Mouse (Mus musculus) embryonic facial prominence, embryonic 15.5 days (tissue): Measurements from ENCODE around the gene Ociad1. TPM values are rescaled to one million over a fixed set of nuclear protein-coding genes. Genes with fewer than 3 reads are reported as not detected.

ENCODE experiments used
- ATAC-seq: fragments of 200-750 bp; cut with Nextera tagmentation; 2 replicates; pipeline ENCODE4 v1.8.0; 2017; ENCODE audit warnings: low read depth, moderate TSS enrichment; ENCODE audit not compliant: insufficient number of reproducible peaks, low FRiP score, low TSS enrichment
- H3K27ac ChIP-seq: fragments of 300-500 bp; sonication (generic); replicated peaks from 2 replicates; pipeline ENCODE4 v1.5.1; 2015; ENCODE audit warnings: mild to moderate bottlenecking, inconsistent platforms
- H3K27me3 ChIP-seq: fragments of 300-500 bp; sonication (generic); 2 replicates; pipeline ENCODE4 v1.6.1; 2015; ENCODE audit warnings: inconsistent platforms
- H3K36me3 ChIP-seq: fragments of 300-500 bp; sonication (generic); 2 replicates; pipeline ENCODE4 v1.6.1; 2015; ENCODE audit warnings: mild to moderate bottlenecking, inconsistent platforms
- H3K4me1 ChIP-seq: fragments of 300-500 bp; sonication (generic); 2 replicates; pipeline ENCODE4 v1.6.1; 2015; ENCODE audit warnings: inconsistent platforms
- H3K4me2 ChIP-seq: fragments of 300-500 bp; sonication (generic); replicated peaks from 2 replicates; pipeline ENCODE4 v1.6.1; 2015; ENCODE audit warnings: mild to moderate bottlenecking, inconsistent platforms
- H3K4me3 ChIP-seq: fragments of 300-500 bp; sonication (generic); replicated peaks from 2 replicates; pipeline ENCODE4 v1.5.1; 2015; ENCODE audit warnings: mild to moderate bottlenecking, inconsistent platforms
- H3K9ac ChIP-seq: fragments of 300-500 bp; sonication (generic); 2 replicates; pipeline ENCODE4 v1.6.1; 2015; ENCODE audit warnings: inconsistent platforms
- H3K9me3 ChIP-seq: fragments of 300-500 bp; sonication (generic); replicated peaks from 2 replicates; pipeline ENCODE4 v1.6.1; 2016; ENCODE audit warnings: inconsistent platforms
- WGBS: fragments of 180-500 bp; shearing (Covaris S2); methylation state at CpG from one replicate; pipeline ENCODE4 v1.1.7; 2015; 5-methylcytosine and 5-hydroxymethylcytosine counted together
- polyA plus RNA-seq: library from polyadenylated mRNA; unstranded; fragments of >200 nt; fragmentation: Nextera tagmentation; extraction: Ambion mirVana; gene quantifications from 2 replicates; pipeline ENCODE4 v1.2.1, GENCODE M21; 2015

Gene Ociad1
- polyA plus RNA-seq, 1 experiment from 2014 or later, result 236 TPM

- H3K4me1 ChIP-seq, result peaks cover 14% of the 10 kb centered on the region
- no peaks in the 10 kb centered on the region for H3K36me3 ChIP-seq
- WGBS, result 80% methylated on average over 9 of the region's 9 CpGs
- no peak overlapping the region for H3K4me3 ChIP-seq
- H3K27ac ChIP-seq, result no peak overlapping the region
- no peaks in the 10 kb centered on the region for H3K9me3 ChIP-seq
- H3K4me2 ChIP-seq, result no peak overlapping the region
- no peaks in the 10 kb centered on the region for H3K27me3 ChIP-seq
- ATAC-seq, result no peak
- no peak overlapping the region for H3K9ac ChIP-seq
Measured at GRCm38 (mm10) chr5:73339779-73340722, 47.5 kb downstream of the Ociad1 start.

- Histone ChIP-seq H3K27me3 (no peaks in the 10 kb centered on the region), H3K36me3 (no peaks in the 10 kb centered on the region), H3K4me2 (no peak within 1 kb of the TSS), H3K4me3 (no peak within 1 kb of the TSS), H3K9me3 (no peaks in the 10 kb centered on the region), H3K27ac (no peak within 1 kb of the TSS), H3K9ac (no peak within 1 kb of the TSS), H3K4me1 (peaks cover 14% of the 10 kb centered on the region)
- WGBS, result 77% methylated on average over 8 of the region's 8 CpGs
- ATAC-seq, result no peak
Measured at GRCm38 (mm10) chr5:73340723-73341235, 48.2 kb downstream of the Ociad1 start, which contains the start of gene Ociad2. Gene Ociad2 (minus strand): TSS chr5:73341028.

DNA sequence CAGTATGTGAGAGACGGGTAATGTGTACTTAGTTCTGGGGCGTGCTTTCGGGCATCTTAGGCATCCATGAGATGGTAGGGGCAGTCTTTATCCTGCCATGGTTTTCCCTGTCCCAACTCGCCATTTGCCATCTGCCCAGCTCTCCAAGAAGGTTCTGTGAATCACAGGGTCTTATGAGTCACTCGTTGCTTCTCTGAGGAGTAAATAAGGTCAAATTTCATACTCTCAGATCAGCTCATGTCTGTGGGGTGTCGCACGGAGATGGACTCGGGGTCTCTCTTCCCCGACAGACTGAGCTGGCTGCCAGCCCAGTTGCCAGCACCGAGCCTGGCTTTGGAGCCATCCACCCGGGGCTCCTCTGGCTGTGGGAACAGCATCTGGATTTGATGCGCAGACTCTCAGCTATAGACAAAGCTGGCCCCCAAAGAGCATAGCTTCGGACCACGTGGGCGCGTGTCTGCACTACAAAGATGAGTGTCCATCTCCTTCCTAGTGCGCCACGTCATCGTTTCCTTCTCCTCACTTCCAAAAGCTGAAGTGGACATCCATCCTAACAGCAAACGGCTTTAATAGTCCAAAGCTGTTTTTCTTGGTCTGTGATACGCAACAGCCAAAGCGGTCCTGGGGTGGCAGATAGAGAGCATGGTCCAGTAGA is 50.2 kb downstream of the Ociad1 start:
- WGBS, result 58% methylated on average over 22 of the region's 22 CpGs
- H3K9ac ChIP-seq, result no peak overlapping the region
- no peak overlapping the region for H3K4me2 ChIP-seq
- ATAC-seq, result no peak
- H3K27ac ChIP-seq, result no peak overlapping the region
- H3K4me1 ChIP-seq, result peaks cover 12% of the 10 kb centered on the region
- H3K4me3 ChIP-seq, result no peak overlapping the region
- no peaks in the 10 kb centered on the region for H3K9me3 ChIP-seq
- H3K27me3 ChIP-seq, result no peaks in the 10 kb centered on the region
- no peaks in the 10 kb centered on the region for H3K36me3 ChIP-seq

DNA sequence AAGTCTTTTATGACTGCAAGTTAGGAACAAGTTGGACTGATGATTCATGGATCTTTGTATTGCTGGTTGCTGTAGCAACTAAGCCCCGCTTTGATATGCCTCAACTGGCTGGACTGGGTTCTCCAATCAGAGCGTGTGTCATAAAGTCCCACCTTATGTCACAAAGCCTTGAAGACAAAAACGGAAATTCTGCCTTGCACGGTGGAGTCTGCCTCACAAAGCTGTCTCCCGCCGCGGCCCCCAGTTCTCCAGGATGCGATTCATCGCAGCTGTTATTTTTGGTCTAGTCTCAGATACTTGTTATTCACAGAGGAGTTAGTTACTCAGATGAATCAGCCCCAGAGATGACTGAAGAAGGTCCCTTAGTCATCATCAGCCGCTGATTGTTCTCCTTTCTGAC is 51.7 kb downstream of the Ociad1 start:
- Histone ChIP-seq H3K27me3 (no peaks in the 10 kb centered on the region), H3K9me3 (no peaks in the 10 kb centered on the region), H3K4me3 (no peak overlapping the region), H3K9ac (no peak overlapping the region), H3K36me3 (no peaks in the 10 kb centered on the region), H3K27ac (no peak overlapping the region), H3K4me2 (no peak overlapping the region), H3K4me1 (peaks cover 6% of the 10 kb centered on the region; the same call in 1 of the 2 replicates)
- WGBS, result 61% methylated on average over 10 of the region's 10 CpGs
- ATAC-seq, result no peak

DNA sequence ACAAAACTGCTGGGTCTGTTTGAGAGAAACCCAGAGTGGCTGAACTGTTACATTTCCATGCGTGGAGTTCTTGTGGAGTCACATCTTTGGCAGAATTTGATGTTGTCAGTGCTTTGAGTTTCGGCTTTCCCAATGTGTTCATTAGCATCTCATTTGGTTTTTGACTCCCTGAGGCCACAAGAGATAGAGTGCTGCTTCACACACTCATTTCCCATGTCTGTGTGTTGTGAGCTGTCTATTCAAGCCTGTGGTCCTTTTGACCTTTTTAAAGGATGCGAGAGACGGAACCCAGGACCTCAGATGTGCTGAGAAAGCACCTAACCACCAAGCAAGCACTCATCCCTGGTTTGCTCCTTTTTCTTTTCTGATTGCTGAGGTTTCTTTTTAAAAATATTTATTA is 52.7 kb downstream of the Ociad1 start:
- H3K4me1 ChIP-seq, result peaks cover 6% of the 10 kb centered on the region; the same call in 1 of the 2 replicates
- WGBS, result 85% methylated on average over 4 of the region's 4 CpGs
- no peak overlapping the region for H3K4me2 ChIP-seq
- H3K27ac ChIP-seq, result no peak overlapping the region
- H3K9ac ChIP-seq, result no peak overlapping the region
- H3K27me3 ChIP-seq, result no peaks in the 10 kb centered on the region
- H3K36me3 ChIP-seq, result no peaks in the 10 kb centered on the region
- no peak overlapping the region for H3K4me3 ChIP-seq
- ATAC-seq, result no peak
- no peaks in the 10 kb centered on the region for H3K9me3 ChIP-seq

DNA sequence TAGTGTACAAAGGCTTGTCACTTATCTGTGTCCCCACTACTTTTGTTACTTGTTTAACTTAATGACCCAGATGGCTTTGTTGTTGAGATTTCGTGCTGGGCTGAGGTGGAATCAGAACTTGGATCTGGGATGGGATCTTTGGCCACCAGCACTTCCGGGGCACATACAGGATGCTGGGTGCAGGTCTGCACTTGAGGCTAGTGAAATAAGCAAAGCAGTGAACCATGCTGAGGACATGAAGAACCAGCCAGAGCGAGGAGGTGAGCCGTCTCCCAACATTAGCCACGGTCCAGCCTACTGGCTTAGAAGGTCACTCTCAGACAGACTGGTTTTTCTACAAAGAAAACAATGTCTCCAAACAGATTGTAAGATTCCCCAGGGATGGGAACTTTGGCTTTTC is 56.9 kb downstream of the Ociad1 start:
- no peaks in the 10 kb centered on the region for H3K9me3 ChIP-seq

GRCm38 (mm10) chr5:73351796-73352195 is 59.2 kb downstream of the Ociad1 start:
- WGBS, result 90% methylated on average over 1 of the region's 1 CpGs
- H3K9me3 ChIP-seq, result no peaks in the 10 kb centered on the region
- H3K27me3 ChIP-seq, result no peaks in the 10 kb centered on the region
- H3K9ac ChIP-seq, result no peak overlapping the region
- no peaks in the 10 kb centered on the region for H3K36me3 ChIP-seq
- H3K4me2 ChIP-seq, result no peak overlapping the region
- H3K27ac ChIP-seq, result no peak overlapping the region
- no peak for ATAC-seq
- H3K4me1 ChIP-seq, result no peaks in the 10 kb centered on the region
- H3K4me3 ChIP-seq, result no peak overlapping the region

More for the DNA sequence above, 56.9 kb downstream of the Ociad1 start:
- Histone ChIP-seq H3K4me1 (no peaks in the 10 kb centered on the region), H3K27ac (no peak overlapping the region), H3K9ac (no peak overlapping the region), H3K27me3 (no peaks in the 10 kb centered on the region), H3K36me3 (no peaks in the 10 kb centered on the region), H3K4me2 (no peak overlapping the region), H3K4me3 (no peak overlapping the region)
- ATAC-seq, result no peak
- WGBS, result 43% methylated on average over 5 of the region's 5 CpGs

GRCm38 (mm10) chr5:73353519-73353918 is 60.9 kb downstream of the Ociad1 start:
- Histone ChIP-seq H3K9ac (no peak overlapping the region), H3K4me3 (no peak overlapping the region), H3K27me3 (no peaks in the 10 kb centered on the region), H3K27ac (no peak overlapping the region), H3K4me1 (no peaks in the 10 kb centered on the region), H3K4me2 (no peak overlapping the region), H3K36me3 (no peaks in the 10 kb centered on the region), H3K9me3 (no peaks in the 10 kb centered on the region)
- 68% methylated on average over 7 of the region's 7 CpGs for WGBS
- ATAC-seq, result no peak

DNA sequence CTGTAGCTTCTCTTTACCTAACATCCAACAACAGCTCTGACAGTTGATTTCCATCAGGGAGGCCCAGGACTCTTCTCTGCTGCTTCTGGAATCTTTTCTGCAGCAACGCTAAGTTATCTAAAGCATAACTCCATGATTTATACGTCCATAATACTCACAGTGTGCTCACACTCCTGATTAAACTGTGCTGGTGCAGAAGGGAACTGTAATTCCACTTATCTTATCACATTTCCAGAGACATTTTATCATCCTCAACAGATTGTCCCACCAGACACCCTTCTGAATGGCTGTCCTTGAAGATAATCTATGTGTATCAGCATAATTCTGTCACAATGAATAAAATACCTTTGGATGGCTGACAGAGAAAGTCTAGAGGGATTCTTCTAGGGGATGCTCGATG is 61.4 kb downstream of the Ociad1 start:
- WGBS, result 77% methylated on average over 3 of the region's 3 CpGs
- Histone ChIP-seq H3K4me3 (no peak overlapping the region), H3K27ac (no peak overlapping the region), H3K4me1 (no peaks in the 10 kb centered on the region), H3K36me3 (no peaks in the 10 kb centered on the region), H3K9me3 (no peaks in the 10 kb centered on the region), H3K4me2 (no peak overlapping the region), H3K27me3 (no peaks in the 10 kb centered on the region), H3K9ac (no peak overlapping the region)
- no peak for ATAC-seq

DNA sequence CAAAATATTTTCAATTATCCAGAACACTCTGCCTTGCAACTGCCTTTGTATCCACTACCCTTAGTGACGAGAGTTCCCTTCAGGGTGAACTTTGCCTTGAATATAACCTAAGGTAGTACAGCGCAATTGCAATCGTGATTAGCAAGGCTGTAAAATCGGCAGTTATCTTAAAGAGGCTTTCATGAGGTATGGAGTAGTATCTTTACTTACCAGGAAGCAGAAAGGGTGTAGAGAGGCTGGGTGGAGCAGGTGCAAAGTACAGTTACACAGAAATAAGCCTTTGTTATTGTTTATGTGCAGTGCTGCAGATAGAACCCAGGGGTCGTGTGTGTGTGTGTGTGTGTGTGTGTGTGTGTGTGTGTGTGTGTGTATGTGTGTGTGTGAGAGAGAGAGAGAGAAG is 62.8 kb downstream of the Ociad1 start:
- H3K27ac ChIP-seq, result no peak overlapping the region
- no peaks in the 10 kb centered on the region for H3K27me3 ChIP-seq
- H3K4me1 ChIP-seq, result no peaks in the 10 kb centered on the region
- H3K36me3 ChIP-seq, result no peaks in the 10 kb centered on the region
- H3K9me3 ChIP-seq, result no peaks in the 10 kb centered on the region
- WGBS, result 72% methylated on average over 5 of the region's 5 CpGs
- no peak overlapping the region for H3K4me2 ChIP-seq
- H3K4me3 ChIP-seq, result no peak overlapping the region
- no peak overlapping the region for H3K9ac ChIP-seq
- ATAC-seq, result no peak

DNA sequence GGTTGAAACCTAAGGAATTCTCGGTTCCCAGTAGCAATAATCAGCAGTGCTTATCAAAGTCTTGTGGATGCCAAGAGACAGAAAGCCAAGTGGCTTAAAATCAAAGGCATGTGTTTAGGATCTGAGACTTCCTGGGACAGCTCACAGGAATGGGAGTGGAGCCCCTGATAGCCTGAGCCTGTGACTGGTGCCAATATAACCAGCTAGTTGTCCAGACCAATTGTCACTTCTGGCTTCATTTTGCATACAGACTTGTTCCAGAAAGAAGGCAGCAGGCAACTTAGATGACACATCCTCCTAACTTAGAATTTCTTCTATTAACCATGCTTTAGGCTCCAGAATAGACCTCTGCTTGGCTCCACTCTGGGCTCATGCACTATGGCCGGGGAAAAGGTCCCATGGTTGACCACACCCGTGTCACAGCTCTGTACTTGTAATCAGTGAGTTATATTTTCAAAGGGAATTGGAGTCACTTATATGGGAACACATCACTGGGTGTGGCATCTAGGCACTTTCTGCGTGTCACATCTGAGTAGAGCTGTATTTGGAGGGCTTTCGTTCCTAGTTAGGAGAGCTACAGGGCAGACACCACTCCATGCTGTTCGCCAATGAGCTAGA is 66.7 kb downstream of the Ociad1 start:
- H3K4me1 ChIP-seq, result no peaks in the 10 kb centered on the region
- H3K27me3 ChIP-seq, result no peaks in the 10 kb centered on the region
- H3K4me2 ChIP-seq, result peak overlapping the region; percentile 35; the same call in 1 of the 2 replicates
- H3K36me3 ChIP-seq, result no peaks in the 10 kb centered on the region
- H3K9ac ChIP-seq, result no peak overlapping the region
- no peak for ATAC-seq
- no peaks in the 10 kb centered on the region for H3K9me3 ChIP-seq
- WGBS, result 66% methylated on average over 6 of the region's 6 CpGs
- no peak overlapping the region for H3K4me3 ChIP-seq
- no peak overlapping the region for H3K27ac ChIP-seq
